Mouse (Mus musculus) cerebellum, adult 2 months (tissue): ENCODE data around the gene Synpr.

Experiments
- CTCF ChIP-seq: fragments of 200-500 bp; IDR thresholded peaks from 2 replicates; pipeline ENCODE4 v1.5.1; 2011; ENCODE audit warnings: low read depth, mild to moderate bottlenecking, control low read depth, low read length, moderate library complexity, borderline replicate concordance; ENCODE audit not compliant: insufficient read depth
- POLR2A ChIP-seq: fragments of 200-500 bp; IDR thresholded peaks from 2 replicates; pipeline ENCODE4 v1.6.1; 2011; ENCODE audit warnings: low read length, control low read depth, borderline replicate concordance; ENCODE audit not compliant: insufficient read depth

GRCm38 (mm10) chr14:13267181-13267580, 17.4 kb upstream of the Synpr start:
- TF ChIP-seq POLR2A = no peak
- TF ChIP-seq CTCF = no peak
